Mouse (Mus musculus): ENCODE measurements around the gene 4930556J24Rik. TPM values are rescaled to one million over a fixed set of nuclear protein-coding genes. Genes with fewer than 3 reads are reported as not detected.
"Not testable (repeated sequence)": the region's sequence is repeated elsewhere in the genome, so short reads cannot be mapped to it uniquely, and the experiment has no call there.

The 4930556J24Rik gene
- polyA plus RNA-seq (2016; fragmentation: Nextera tagmentation; extraction: Ambion mirVana) = 0.20 and 0.26 TPM in 2 replicates

GRCm38 (mm10) chr11:3976678-3977077 lies at the start of gene 4930556J24Rik:
4930556J24Rik (minus strand) TSS chr11:3976778.
- ATAC-seq (ENCODE audit: low FRiP score, low read depth) = no peak
- WGBS = 96% methylated on average over 6 of the region's 6 CpGs
- H3K36me3 ChIP-seq = peaks cover 97% of the 10 kb centered on the region
- H3K4me3 ChIP-seq = no peak within 1 kb of the TSS
- H3K4me2 ChIP-seq (replicated peaks) = no peak within 1 kb of the TSS
- no peak within 1 kb of the TSS for H3K9ac ChIP-seq (replicated peaks)
- H3K9me3 ChIP-seq = no peaks in the 10 kb centered on the region
- no peaks in the 10 kb centered on the region for H3K4me1 ChIP-seq
- H3K27ac ChIP-seq (replicated peaks) = no peak within 1 kb of the TSS
- H3K27me3 ChIP-seq = no peaks in the 10 kb centered on the region

DNA sequence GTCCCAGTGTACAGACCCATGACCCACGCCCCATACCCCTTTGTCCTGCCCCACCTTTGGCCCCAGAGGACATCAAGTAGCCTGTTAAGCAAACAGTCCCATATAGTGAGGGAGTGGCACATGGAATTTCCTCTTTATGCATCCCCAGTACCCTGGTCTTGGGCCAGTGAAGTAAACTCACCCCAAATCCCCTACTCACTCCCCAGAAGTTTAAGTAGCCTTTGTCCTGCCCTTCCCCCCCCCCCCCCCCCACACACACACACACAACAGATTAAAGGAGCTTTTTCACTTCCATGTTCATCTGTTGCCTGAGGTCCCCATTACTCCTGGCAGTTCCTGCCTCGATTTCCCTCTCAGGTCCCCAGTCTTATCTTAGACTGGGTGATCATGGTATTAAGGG lies 46.7 kb upstream of the 4930556J24Rik start:
- no peaks in the 10 kb centered on the region for H3K4me1 ChIP-seq
- H3K27me3 ChIP-seq = no peaks in the 10 kb centered on the region
- H3K4me3 ChIP-seq = no peak overlapping the region
- no peak overlapping the region for H3K9ac ChIP-seq (replicated peaks)
- H3K4me2 ChIP-seq (replicated peaks) = no peak overlapping the region
- H3K27ac ChIP-seq (replicated peaks) = no peak overlapping the region
- no peaks in the 10 kb centered on the region for H3K36me3 ChIP-seq
- no peaks in the 10 kb centered on the region for H3K9me3 ChIP-seq
- WGBS = 67% methylated on average over 2 of the region's 2 CpGs
- no peak for ATAC-seq (ENCODE audit: low FRiP score, low read depth)

GRCm38 (mm10) chr11:4022111-4022510 lies 45.5 kb upstream of the 4930556J24Rik start:
- not testable (repeated sequence) for H3K27ac ChIP-seq (replicated peaks); H3K27me3 ChIP-seq; H3K9ac ChIP-seq (replicated peaks); H3K4me3 ChIP-seq; H3K4me1 ChIP-seq; ATAC-seq (ENCODE audit: low FRiP score, low read depth); H3K9me3 ChIP-seq; H3K36me3 ChIP-seq; H3K4me2 ChIP-seq (replicated peaks)
- WGBS = 88% methylated on average over 13 of the region's 13 CpGs

DNA sequence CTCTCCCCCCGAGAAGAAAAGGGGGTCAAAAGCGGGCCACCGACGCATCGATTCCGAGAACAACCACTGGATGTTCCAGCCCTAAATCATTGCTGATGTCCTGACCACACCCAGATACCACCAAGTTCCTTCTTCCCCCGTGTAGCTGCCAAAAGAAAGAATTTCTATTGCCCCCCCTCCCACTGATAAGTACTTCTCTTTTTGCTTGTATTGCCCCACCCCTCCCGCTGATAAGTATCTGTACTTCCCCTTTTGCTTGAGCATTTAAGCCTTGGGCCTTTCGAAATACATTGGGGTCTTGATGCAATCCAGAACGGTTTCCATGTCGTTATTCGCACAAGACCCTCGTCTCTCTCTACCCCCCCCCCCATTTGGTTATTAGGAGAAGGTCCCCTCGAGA lies 39.2 kb upstream of the 4930556J24Rik start:
- not testable (repeated sequence) for H3K4me3 ChIP-seq
- 90% methylated on average over 14 of the region's 14 CpGs for WGBS

DNA sequence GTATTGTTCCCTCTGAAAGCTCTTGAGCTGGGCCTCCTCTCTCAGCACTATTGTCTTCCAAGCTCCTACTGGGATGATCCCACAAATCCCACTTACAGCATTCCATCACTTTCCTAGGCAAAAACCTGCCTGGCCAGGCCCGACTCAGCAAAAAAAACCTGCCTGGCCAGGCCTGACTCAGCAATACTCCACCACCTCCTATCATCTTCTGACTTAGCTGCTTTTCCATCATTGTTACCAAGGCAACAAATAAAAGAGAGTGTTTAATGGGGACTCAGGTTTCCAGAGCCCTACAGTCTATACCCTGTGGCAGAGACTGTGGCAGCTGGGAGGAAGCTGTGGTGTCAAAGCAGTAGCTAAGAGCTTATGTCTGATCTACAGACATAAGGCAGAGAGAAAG lies 36.0 kb upstream of the 4930556J24Rik start:
- Histone ChIP-seq H3K27ac (replicated peaks) (no peak overlapping the region), H3K27me3 (no peaks in the 10 kb centered on the region), H3K9ac (replicated peaks) (no peak overlapping the region), H3K4me3 (no peak overlapping the region), H3K9me3 (peaks cover 3% of the 10 kb centered on the region; the same call in 1 of the 2 replicates), H3K36me3 (0 out of 2 replicates have a peak, but pooled peaks cover 2% of the 10 kb centered on the region), H3K4me1 (no peaks in the 10 kb centered on the region), H3K4me2 (replicated peaks) (no peak overlapping the region)
- ATAC-seq (ENCODE audit: low FRiP score, low read depth) = no peak
- WGBS = 48% methylated on average over 1 of the region's 1 CpGs

More for the DNA sequence above, 39.2 kb upstream of the 4930556J24Rik start:
- H3K4me1 ChIP-seq; H3K9me3 ChIP-seq; H3K4me2 ChIP-seq (replicated peaks); ATAC-seq (ENCODE audit: low FRiP score, low read depth); H3K9ac ChIP-seq (replicated peaks); H3K36me3 ChIP-seq; H3K27ac ChIP-seq (replicated peaks); H3K27me3 ChIP-seq: not testable (repeated sequence)

DNA sequence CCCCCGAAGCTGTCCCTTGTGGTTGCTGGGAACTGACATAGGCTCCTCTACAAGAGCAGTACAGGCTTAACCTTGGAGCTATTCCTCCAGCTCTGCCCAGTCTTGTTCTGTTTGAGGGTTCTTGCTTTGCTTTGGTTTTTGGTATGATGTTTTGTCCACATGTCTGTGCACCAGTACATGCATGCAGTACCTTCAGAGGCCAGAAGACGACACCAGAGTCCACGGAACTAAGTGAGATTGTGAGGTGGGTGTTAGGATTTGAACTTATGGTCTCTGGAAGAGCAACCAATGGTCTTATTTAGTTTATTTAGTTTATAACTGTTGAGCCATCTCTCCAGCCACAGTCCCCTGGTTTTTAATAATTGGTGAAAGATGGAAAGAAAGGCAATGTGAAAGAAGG lies 29.9 kb upstream of the 4930556J24Rik start:
- Histone ChIP-seq H3K4me2 (replicated peaks) (no peak overlapping the region), H3K27me3 (no peaks in the 10 kb centered on the region), H3K4me1 (no peaks in the 10 kb centered on the region), H3K9me3 (no peaks in the 10 kb centered on the region), H3K4me3 (no peak overlapping the region), H3K27ac (replicated peaks) (no peak overlapping the region), H3K36me3 (no peaks in the 10 kb centered on the region), H3K9ac (replicated peaks) (no peak overlapping the region)
- no peak for ATAC-seq (ENCODE audit: low FRiP score, low read depth)
- 89% methylated on average over 3 of the region's 3 CpGs for WGBS

DNA sequence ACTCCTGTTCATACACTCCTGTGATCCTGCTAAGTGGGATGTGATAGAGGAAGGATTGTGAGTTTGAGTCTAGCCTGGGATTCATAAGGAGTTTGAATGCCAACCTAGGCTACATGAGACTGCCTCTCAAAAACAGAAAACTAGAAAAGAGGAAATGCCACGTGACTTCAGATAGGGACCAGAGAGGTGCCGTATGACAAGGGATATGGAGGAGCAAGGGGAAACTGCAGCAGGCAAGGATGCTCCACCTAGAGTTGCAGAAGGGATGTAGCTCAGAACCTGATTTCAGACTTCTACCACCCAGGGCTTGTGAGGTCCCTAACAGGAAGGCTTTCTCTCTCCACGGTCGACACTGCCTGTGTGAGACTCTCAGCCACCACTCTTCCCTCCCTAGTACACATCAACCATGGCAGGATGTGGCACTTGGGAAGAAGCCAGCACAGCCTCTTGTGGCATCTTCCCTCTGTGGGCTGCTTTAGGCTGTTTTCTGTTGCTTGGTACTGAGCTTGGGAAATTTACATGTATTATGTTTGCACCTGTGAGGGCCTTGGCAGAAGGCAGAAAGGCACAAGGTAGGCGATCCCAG lies 28.7 kb upstream of the 4930556J24Rik start:
- H3K4me1 ChIP-seq = no peaks in the 10 kb centered on the region
- H3K27ac ChIP-seq (replicated peaks) = no peak overlapping the region
- peaks cover 6% of the 10 kb centered on the region for H3K27me3 ChIP-seq
- no peaks in the 10 kb centered on the region for H3K36me3 ChIP-seq
- H3K4me3 ChIP-seq = no peak overlapping the region
- no peak overlapping the region for H3K9ac ChIP-seq (replicated peaks)
- H3K4me2 ChIP-seq (replicated peaks) = no peak overlapping the region
- ATAC-seq (ENCODE audit: low FRiP score, low read depth) = no peak
- 68% methylated on average over 5 of the region's 5 CpGs for WGBS
- H3K9me3 ChIP-seq = no peaks in the 10 kb centered on the region

GRCm38 (mm10) chr11:4001603-4002002 lies 25.0 kb upstream of the 4930556J24Rik start:
- Histone ChIP-seq H3K27me3 (peaks cover 43% of the 10 kb centered on the region), H3K9ac (replicated peaks) (no peak overlapping the region), H3K4me3 (no peak overlapping the region), H3K4me1 (peaks cover 11% of the 10 kb centered on the region), H3K36me3 (no peaks in the 10 kb centered on the region), H3K27ac (replicated peaks) (no peak overlapping the region), H3K4me2 (replicated peaks) (no peak overlapping the region), H3K9me3 (no peaks in the 10 kb centered on the region)
- no peak for ATAC-seq (ENCODE audit: low FRiP score, low read depth)
- 9% methylated on average over 5 of the region's 5 CpGs for WGBS

DNA sequence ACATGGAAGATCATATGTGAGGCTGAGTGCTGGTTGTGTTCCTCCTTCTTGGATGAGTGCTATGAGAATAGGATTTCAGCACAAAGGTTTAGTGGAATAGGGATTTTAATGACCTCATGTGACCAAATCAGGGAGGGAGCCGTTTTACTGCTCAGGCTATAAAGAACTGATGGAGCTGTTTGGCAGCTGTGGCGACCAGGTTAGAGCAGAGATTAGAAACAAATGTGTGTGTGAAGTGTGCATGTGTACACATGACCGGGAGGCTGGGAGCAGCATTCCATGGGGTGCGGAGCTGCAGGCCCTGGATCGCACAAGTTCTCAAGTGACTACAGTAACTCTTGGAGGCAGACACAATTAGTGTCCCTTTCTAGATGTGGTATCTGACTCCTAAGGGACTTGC lies 23.0 kb upstream of the 4930556J24Rik start:
- no peak overlapping the region for H3K9ac ChIP-seq (replicated peaks)

DNA sequence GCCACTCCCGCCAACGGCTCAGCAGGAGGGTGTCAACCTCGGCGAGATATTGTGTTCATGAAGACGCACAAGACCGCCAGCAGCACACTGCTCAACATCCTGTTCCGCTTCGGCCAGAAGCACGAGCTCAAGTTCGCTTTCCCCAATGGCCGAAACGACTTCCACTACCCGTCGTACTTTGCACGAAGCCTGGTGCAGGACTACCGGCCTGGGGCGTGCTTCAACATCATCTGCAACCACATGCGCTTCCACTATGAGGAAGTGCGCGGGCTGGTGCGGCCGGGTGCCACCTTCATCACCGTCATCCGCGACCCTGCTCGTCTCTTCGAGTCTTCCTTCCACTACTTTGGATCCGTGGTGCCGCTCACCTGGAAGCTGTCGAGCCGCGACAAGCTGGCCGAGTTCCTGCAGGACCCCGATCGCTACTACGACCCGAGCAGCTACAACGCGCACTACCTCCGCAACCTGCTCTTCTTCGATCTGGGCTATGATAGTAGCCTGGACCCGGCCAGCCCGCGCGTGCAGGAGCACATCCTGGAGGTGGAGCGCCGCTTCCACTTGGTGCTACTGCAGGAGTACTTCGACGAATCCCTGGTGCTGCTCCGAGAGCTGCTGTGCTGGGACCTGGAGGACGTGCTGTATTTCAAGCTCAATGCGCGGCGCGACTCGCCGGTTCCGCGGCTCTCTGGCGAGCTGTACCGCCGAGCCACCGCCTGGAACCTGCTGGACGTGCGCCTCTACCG lies 21.6 kb upstream of the 4930556J24Rik start:
- Histone ChIP-seq H3K4me3 (peak overlapping the region; percentile 29), H3K9me3 (no peaks in the 10 kb centered on the region), H3K4me2 (replicated peaks) (peak overlapping the region; percentile 46), H3K27ac (replicated peaks) (no peak overlapping the region), H3K9ac (replicated peaks) (no peak overlapping the region), H3K36me3 (no peaks in the 10 kb centered on the region), H3K4me1 (peaks cover 11% of the 10 kb centered on the region), H3K27me3 (peaks cover 50% of the 10 kb centered on the region)
- WGBS = 7% methylated on average over 66 of the region's 66 CpGs
- ATAC-seq (ENCODE audit: low FRiP score, low read depth) = no peak

More for the DNA sequence above, 23.0 kb upstream of the 4930556J24Rik start:
- Histone ChIP-seq H3K27ac (replicated peaks) (no peak overlapping the region), H3K4me3 (no peak overlapping the region), H3K4me2 (replicated peaks) (no peak overlapping the region), H3K4me1 (peaks cover 11% of the 10 kb centered on the region), H3K36me3 (no peaks in the 10 kb centered on the region), H3K27me3 (peaks cover 50% of the 10 kb centered on the region), H3K9me3 (no peaks in the 10 kb centered on the region)
- WGBS = 77% methylated on average over 5 of the region's 5 CpGs
- ATAC-seq (ENCODE audit: low FRiP score, low read depth) = no peak

DNA sequence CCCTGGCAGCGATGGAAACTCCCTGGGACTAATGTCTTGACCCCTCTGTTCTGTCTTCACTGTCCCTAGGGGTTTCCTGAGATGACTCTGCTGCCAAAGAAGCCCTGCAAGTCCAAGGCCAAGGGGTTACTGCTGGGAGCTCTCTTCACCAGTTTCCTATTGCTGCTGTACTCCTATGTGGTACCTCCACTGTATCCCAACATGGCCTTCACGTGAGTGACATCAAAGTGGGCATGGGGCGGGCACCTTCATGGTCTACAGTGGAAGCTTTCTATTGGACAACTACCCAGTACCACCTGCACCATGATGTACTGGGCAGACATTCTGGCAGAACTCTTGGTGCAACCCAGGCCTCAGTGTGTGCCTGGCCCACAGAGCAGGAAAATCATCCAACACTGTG lies 20.3 kb upstream of the 4930556J24Rik start:
- H3K4me3 ChIP-seq = no peak overlapping the region
- H3K36me3 ChIP-seq = no peaks in the 10 kb centered on the region
- H3K4me2 ChIP-seq (replicated peaks) = no peak overlapping the region
- H3K4me1 ChIP-seq = peaks cover 11% of the 10 kb centered on the region
- H3K27me3 ChIP-seq = peaks cover 50% of the 10 kb centered on the region
- no peaks in the 10 kb centered on the region for H3K9me3 ChIP-seq
- no peak for ATAC-seq (ENCODE audit: low FRiP score, low read depth)
- no peak overlapping the region for H3K27ac ChIP-seq (replicated peaks)
- H3K9ac ChIP-seq (replicated peaks) = no peak overlapping the region
- 92% methylated on average over 3 of the region's 3 CpGs for WGBS

GRCm38 (mm10) chr11:3995511-3995910 lies 18.9 kb upstream of the 4930556J24Rik start:
- peaks cover 11% of the 10 kb centered on the region for H3K4me1 ChIP-seq
- no peak overlapping the region for H3K27ac ChIP-seq (replicated peaks)
- H3K4me2 ChIP-seq (replicated peaks) = no peak overlapping the region
- H3K9ac ChIP-seq (replicated peaks) = no peak overlapping the region
- H3K36me3 ChIP-seq = no peaks in the 10 kb centered on the region
- no peak overlapping the region for H3K4me3 ChIP-seq
- WGBS = 87% methylated on average over 5 of the region's 5 CpGs
- peaks cover 46% of the 10 kb centered on the region for H3K27me3 ChIP-seq
- H3K9me3 ChIP-seq = no peaks in the 10 kb centered on the region
- ATAC-seq (ENCODE audit: low FRiP score, low read depth) = no peak

All from midbrain, embryonic 12.5 days (tissue).